ENCODE assay signal across 8 mouse cellular contexts in the genomic region with DNA sequence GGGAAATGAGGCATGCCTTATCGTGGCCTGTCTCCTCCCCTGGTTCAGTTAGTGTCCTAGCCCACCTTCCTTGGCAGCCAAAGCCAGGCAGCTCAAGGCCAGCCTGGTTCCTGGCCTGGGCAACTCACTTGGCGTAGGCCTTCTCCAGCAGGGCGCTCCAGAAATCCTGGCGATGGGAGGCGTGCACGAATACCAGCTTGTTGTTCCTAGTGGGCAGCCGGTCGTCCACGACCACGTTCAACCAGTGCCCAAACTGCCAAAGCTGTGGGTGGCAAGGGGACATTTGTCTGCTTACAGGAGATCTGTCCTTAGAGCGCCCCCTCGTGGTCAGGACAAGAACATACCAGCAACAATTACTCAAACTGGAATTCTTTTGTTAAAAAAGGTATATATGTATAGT. TPM values are rescaled to one million over a fixed set of nuclear protein-coding genes. Genes with fewer than 3 reads are reported as not detected.
DNase-seq lines count a peak whose midpoint lies in the region; ATAC-seq and TF ChIP-seq lines count a peak whose summit lies in the region.

No protein-coding gene starts in this region.

- no peak for TF ChIP-seq POLR2A in brain, embryonic 14.5 days (IDR thresholded peaks at IDR 0.05; ENCODE audit: borderline replicate concordance, extremely low read depth, insufficient read depth, insufficient read length, poor library complexity, severe bottlenecking)
- no peak for TF ChIP-seq POLR2A in thymus, adult 2 months (IDR thresholded peaks at IDR 0.05; ENCODE audit: control insufficient read depth, extremely low read depth, insufficient read depth, low read length, poor library complexity)

- H3K36me3 ChIP-seq in midbrain, embryonic 10.5 days: no peaks in the 10 kb centered on the region
- no peaks in the 10 kb centered on the region for H3K36me3 ChIP-seq in midbrain, embryonic 16.5 days (ENCODE audit: control insufficient read depth, insufficient read depth, low read length)
- no peaks in the 10 kb centered on the region for H3K36me3 ChIP-seq in forebrain, embryonic 12.5 days (replicated peaks)
- H3K36me3 ChIP-seq in hindbrain, embryonic 16.5 days (ENCODE audit: control insufficient read depth, insufficient read depth, low read length): no peaks in the 10 kb centered on the region
- H3K36me3 ChIP-seq in limb, embryonic 11.5 days (ENCODE audit: control insufficient read depth, insufficient read depth, low read length): no peaks in the 10 kb centered on the region
- H3K36me3 ChIP-seq in neural tube, embryonic 12.5 days: no peaks in the 10 kb centered on the region
- no peaks in the 10 kb centered on the region for H3K36me3 ChIP-seq in thymus, adult 2 months (ENCODE audit: control insufficient read depth, insufficient read depth, low read length)

- no peak overlapping the region for H3K9ac ChIP-seq in midbrain, embryonic 16.5 days (ENCODE audit: low read depth, low read length)
- H3K9ac ChIP-seq in forebrain, embryonic 12.5 days: no peak overlapping the region
- H3K9ac ChIP-seq in hindbrain, embryonic 16.5 days (ENCODE audit: low read depth, low read length): no peak overlapping the region
- no peak overlapping the region for H3K9ac ChIP-seq in limb, embryonic 11.5 days (ENCODE audit: low read length)
- H3K9ac ChIP-seq in neural tube, embryonic 12.5 days: no peak overlapping the region

- H3K27me3 ChIP-seq in midbrain, embryonic 10.5 days (ENCODE audit: low read depth, poor library complexity, severe bottlenecking): no peaks in the 10 kb centered on the region
- no peaks in the 10 kb centered on the region for H3K27me3 ChIP-seq in midbrain, embryonic 16.5 days (ENCODE audit: control insufficient read depth, insufficient read depth, low read depth, low read length)
- H3K27me3 ChIP-seq in forebrain, embryonic 12.5 days: no peaks in the 10 kb centered on the region
- H3K27me3 ChIP-seq in hindbrain, embryonic 16.5 days (replicated peaks; ENCODE audit: control insufficient read depth, insufficient read depth, low read length): no peaks in the 10 kb centered on the region
- no peaks in the 10 kb centered on the region for H3K27me3 ChIP-seq in limb, embryonic 11.5 days (ENCODE audit: control insufficient read depth, insufficient read depth, low read length)
- H3K27me3 ChIP-seq in neural tube, embryonic 12.5 days (replicated peaks): no peaks in the 10 kb centered on the region
- H3K27me3 ChIP-seq in thymus, adult 2 months (ENCODE audit: control insufficient read depth, insufficient read depth, low read length): no peaks in the 10 kb centered on the region

- 0 out of 2 replicates have a peak, but pooled peaks cover 4% of the 10 kb centered on the region for H3K4me1 ChIP-seq in midbrain, embryonic 10.5 days
- no peaks in the 10 kb centered on the region for H3K4me1 ChIP-seq in midbrain, embryonic 16.5 days (ENCODE audit: control insufficient read depth, insufficient read depth, low read length)
- H3K4me1 ChIP-seq in forebrain, embryonic 12.5 days: no peaks in the 10 kb centered on the region
- H3K4me1 ChIP-seq in hindbrain, embryonic 16.5 days (ENCODE audit: control insufficient read depth, insufficient read depth, low read depth, low read length): no peaks in the 10 kb centered on the region
- H3K4me1 ChIP-seq in limb, embryonic 11.5 days (ENCODE audit: control insufficient read depth, insufficient read depth, low read length): no peaks in the 10 kb centered on the region
- no peaks in the 10 kb centered on the region for H3K4me1 ChIP-seq in neural tube, embryonic 12.5 days
- H3K4me1 ChIP-seq in thymus, adult 2 months (replicated peaks; ENCODE audit: control insufficient read depth, insufficient read depth, low read length): peaks cover 20% of the 10 kb centered on the region

- H3K4me3 ChIP-seq in midbrain, embryonic 10.5 days: no peak overlapping the region
- no peak overlapping the region for H3K4me3 ChIP-seq in midbrain, embryonic 16.5 days (ENCODE audit: low read depth, low read length)
- H3K4me3 ChIP-seq in forebrain, embryonic 12.5 days (replicated peaks): no peak overlapping the region
- H3K4me3 ChIP-seq in hindbrain, embryonic 16.5 days (ENCODE audit: low read length): no peak overlapping the region
- no peak overlapping the region for H3K4me3 ChIP-seq in limb, embryonic 11.5 days (ENCODE audit: low read depth, low read length)
- H3K4me3 ChIP-seq in neural tube, embryonic 12.5 days: no peak overlapping the region
- no peak overlapping the region for H3K4me3 ChIP-seq in thymus, adult 2 months (ENCODE audit: control insufficient read depth, insufficient read depth, low read length)

- H3K9me3 ChIP-seq in midbrain, embryonic 10.5 days (replicated peaks): no peaks in the 10 kb centered on the region; the same call in 1 of the 2 replicates
- no peaks in the 10 kb centered on the region for H3K9me3 ChIP-seq in midbrain, embryonic 16.5 days (replicated peaks; ENCODE audit: control insufficient read depth, low read length, poor library complexity, severe bottlenecking)
- H3K9me3 ChIP-seq in forebrain, embryonic 12.5 days: no peaks in the 10 kb centered on the region
- H3K9me3 ChIP-seq in hindbrain, embryonic 16.5 days (ENCODE audit: control insufficient read depth, low read length): no peaks in the 10 kb centered on the region
- no peaks in the 10 kb centered on the region; the same call in 1 of the 2 replicates for H3K9me3 ChIP-seq in limb, embryonic 11.5 days (ENCODE audit: control insufficient read depth, low read length)
- no peaks in the 10 kb centered on the region for H3K9me3 ChIP-seq in neural tube, embryonic 12.5 days

- 19% methylated on average over 12 of the region's 12 CpGs for WGBS in midbrain, embryonic 10.5 days
- WGBS in midbrain, embryonic 16.5 days: 22% methylated on average over 12 of the region's 12 CpGs
- 22% methylated on average over 12 of the region's 12 CpGs for WGBS in forebrain, embryonic 12.5 days
- 17% methylated on average over 12 of the region's 12 CpGs for WGBS in hindbrain, embryonic 16.5 days
- 25% methylated on average over 12 of the region's 12 CpGs for WGBS in limb, embryonic 11.5 days
- 23% methylated on average over 12 of the region's 12 CpGs for WGBS in neural tube, embryonic 12.5 days
- WGBS in thymus, adult 2 months: 28% methylated on average over 12 of the region's 12 CpGs

- no peak overlapping the region for H3K27ac ChIP-seq in midbrain, embryonic 10.5 days (replicated peaks)
- no peak overlapping the region for H3K27ac ChIP-seq in midbrain, embryonic 16.5 days (ENCODE audit: low read length)
- no peak overlapping the region for H3K27ac ChIP-seq in forebrain, embryonic 12.5 days
- H3K27ac ChIP-seq in hindbrain, embryonic 16.5 days (ENCODE audit: low read depth, low read length): no peak overlapping the region
- no peak overlapping the region for H3K27ac ChIP-seq in limb, embryonic 11.5 days (replicated peaks; ENCODE audit: low read depth, low read length)
- no peak overlapping the region for H3K27ac ChIP-seq in neural tube, embryonic 12.5 days
- H3K27ac ChIP-seq in thymus, adult 2 months (ENCODE audit: control insufficient read depth, insufficient read depth, low read length): no peak overlapping the region

- peak; percentile 77 for DNase-seq in midbrain, embryonic 10.5 days (ENCODE audit: low spot score)
- peak; percentile 84 for DNase-seq in brain, embryonic 14.5 days (ENCODE audit: low read depth)
- DNase-seq in limb, embryonic 11.5 days (ENCODE audit: low spot score): peak; percentile 86
- peak; percentile 79 for DNase-seq in thymus, adult 2 months

- no peak for ATAC-seq in midbrain, embryonic 16.5 days
- ATAC-seq in forebrain, embryonic 12.5 days (ENCODE audit: low FRiP score): no peak
- ATAC-seq in hindbrain, embryonic 16.5 days: peak; percentile 27; the same call in 1 of the 2 replicates
- ATAC-seq in limb, embryonic 11.5 days (ENCODE audit: insufficient number of reproducible peaks, low FRiP score, low TSS enrichment, low read depth): no peak
- 0 out of 2 replicates have a peak, but pooled peaks have one; percentile 53 for ATAC-seq in neural tube, embryonic 12.5 days (ENCODE audit: low FRiP score, low read depth)

- TF ChIP-seq CTCF in brain, embryonic 14.5 days (IDR thresholded peaks at IDR 0.05; ENCODE audit: borderline replicate concordance, extremely low read depth, insufficient read depth, insufficient read length): peak; percentile 79
- peak; percentile 70; the same call in 1 of the 2 replicates for TF ChIP-seq CTCF in thymus, adult 2 months (IDR thresholded peaks at IDR 0.05; ENCODE audit: borderline replicate concordance, control insufficient read depth, extremely low read depth, insufficient read depth, low read length, poor library complexity)

- no peak overlapping the region for H3K4me2 ChIP-seq in midbrain, embryonic 16.5 days (ENCODE audit: low read length)
- 0 out of 2 replicates have a peak overlapping the region, but pooled peaks have one; percentile 1 for H3K4me2 ChIP-seq in forebrain, embryonic 12.5 days
- H3K4me2 ChIP-seq in hindbrain, embryonic 16.5 days (ENCODE audit: low read length): no peak overlapping the region
- H3K4me2 ChIP-seq in limb, embryonic 11.5 days (ENCODE audit: low read depth, severe bottlenecking): no peak overlapping the region
- no peak overlapping the region for H3K4me2 ChIP-seq in neural tube, embryonic 12.5 days (replicated peaks)

RNA-seq across cellular contexts. Expression of a gene that starts 16.4 kb away (rescaled TPM):
- 0.76 and 1.5 TPM in 2 replicates for polyA plus RNA-seq in midbrain, embryonic 10.5 days (2016; fragmentation: Nextera tagmentation; extraction: Ambion mirVana)
- 0.46 and 0.89 TPM in 2 replicates for polyA plus RNA-seq in midbrain, embryonic 16.5 days (2015; fragmentation: Nextera tagmentation; extraction: Ambion mirVana)
- polyA plus RNA-seq in brain, embryonic 14.5 days (2012; rRNA removed): 0.13 and 0.62 TPM in 2 replicates
- polyA plus RNA-seq in forebrain, embryonic 12.5 days (2016; fragmentation: Nextera tagmentation; extraction: Ambion mirVana): 0.76 and 1.1 TPM in 2 replicates
- 0.75 and 0.79 TPM in 2 replicates for polyA plus RNA-seq in hindbrain, embryonic 16.5 days (2015; fragmentation: Nextera tagmentation; extraction: Ambion mirVana)
- polyA plus RNA-seq in limb, embryonic 11.5 days (2014; fragmentation: Nextera tagmentation; extraction: Ambion mirVana): 0.26 and 0.81 TPM in 2 replicates
- 1.1 and 1.4 TPM in 2 replicates for polyA plus RNA-seq in neural tube, embryonic 12.5 days (2016; fragmentation: Nextera tagmentation; extraction: Ambion mirVana)
- 0.09 and 0.11 TPM in 2 replicates for polyA plus RNA-seq in thymus, adult 2 months (2012; rRNA removed)

RNA-seq across cellular contexts. Expression of a gene that starts 40.8 kb away (rescaled TPM):
- 0.21 and 0.39 TPM in 2 replicates for polyA plus RNA-seq in midbrain, embryonic 10.5 days (2016; fragmentation: Nextera tagmentation; extraction: Ambion mirVana)
- polyA plus RNA-seq in midbrain, embryonic 16.5 days (2015; fragmentation: Nextera tagmentation; extraction: Ambion mirVana): not detected in 2 replicates
- 0.42 and 0.92 TPM in 2 replicates for polyA plus RNA-seq in brain, embryonic 14.5 days (2012; rRNA removed)
- polyA plus RNA-seq in forebrain, embryonic 12.5 days (2016; fragmentation: Nextera tagmentation; extraction: Ambion mirVana): 0.24 TPM in 1 of 2 replicates, not detected in the other
- polyA plus RNA-seq in hindbrain, embryonic 16.5 days (2015; fragmentation: Nextera tagmentation; extraction: Ambion mirVana): 1.2 TPM in 1 of 2 replicates, not detected in the other
- polyA plus RNA-seq in limb, embryonic 11.5 days (2014; fragmentation: Nextera tagmentation; extraction: Ambion mirVana): 4.8 and 7.0 TPM in 2 replicates
- polyA plus RNA-seq in neural tube, embryonic 12.5 days (2016; fragmentation: Nextera tagmentation; extraction: Ambion mirVana): 4.4 and 6.8 TPM in 2 replicates
- 0.61 and 1.3 TPM in 2 replicates for polyA plus RNA-seq in thymus, adult 2 months (2012; rRNA removed)

RNA-seq across cellular contexts. Expression of a gene that starts 43.3 kb away (rescaled TPM):
- polyA plus RNA-seq in midbrain, embryonic 10.5 days (2016; fragmentation: Nextera tagmentation; extraction: Ambion mirVana): 62.9 and 70.6 TPM in 2 replicates
- 37.8 and 40.7 TPM in 2 replicates for polyA plus RNA-seq in midbrain, embryonic 16.5 days (2015; fragmentation: Nextera tagmentation; extraction: Ambion mirVana)
- 43.6 and 60.9 TPM in 2 replicates for polyA plus RNA-seq in brain, embryonic 14.5 days (2012; rRNA removed)
- polyA plus RNA-seq in forebrain, embryonic 12.5 days (2016; fragmentation: Nextera tagmentation; extraction: Ambion mirVana): 50.2 and 52.0 TPM in 2 replicates
- 55.7 and 56.5 TPM in 2 replicates for polyA plus RNA-seq in hindbrain, embryonic 16.5 days (2015; fragmentation: Nextera tagmentation; extraction: Ambion mirVana)
- 38.9 and 41.4 TPM in 2 replicates for polyA plus RNA-seq in limb, embryonic 11.5 days (2014; fragmentation: Nextera tagmentation; extraction: Ambion mirVana)
- 44.7 and 47.9 TPM in 2 replicates for polyA plus RNA-seq in neural tube, embryonic 12.5 days (2016; fragmentation: Nextera tagmentation; extraction: Ambion mirVana)
- polyA plus RNA-seq in thymus, adult 2 months (2012; rRNA removed): 358 and 385 TPM in 2 replicates

RNA-seq across cellular contexts. Expression of a gene that starts 43.4 kb away (rescaled TPM):
- 148 and 155 TPM in 2 replicates for polyA plus RNA-seq in midbrain, embryonic 10.5 days (2016; fragmentation: Nextera tagmentation; extraction: Ambion mirVana)
- polyA plus RNA-seq in midbrain, embryonic 16.5 days (2015; fragmentation: Nextera tagmentation; extraction: Ambion mirVana): 115 and 118 TPM in 2 replicates
- polyA plus RNA-seq in brain, embryonic 14.5 days (2012; rRNA removed): 74.8 and 101 TPM in 2 replicates
- 98.8 and 112 TPM in 2 replicates for polyA plus RNA-seq in forebrain, embryonic 12.5 days (2016; fragmentation: Nextera tagmentation; extraction: Ambion mirVana)
- 128 and 134 TPM in 2 replicates for polyA plus RNA-seq in hindbrain, embryonic 16.5 days (2015; fragmentation: Nextera tagmentation; extraction: Ambion mirVana)
- 146 and 154 TPM in 2 replicates for polyA plus RNA-seq in limb, embryonic 11.5 days (2014; fragmentation: Nextera tagmentation; extraction: Ambion mirVana)
- 101 and 102 TPM in 2 replicates for polyA plus RNA-seq in neural tube, embryonic 12.5 days (2016; fragmentation: Nextera tagmentation; extraction: Ambion mirVana)
- 164 and 173 TPM in 2 replicates for polyA plus RNA-seq in thymus, adult 2 months (2012; rRNA removed)

RNA-seq across cellular contexts. Expression of a gene that starts 44.0 kb away (rescaled TPM):
- 60.5 and 82.0 TPM in 2 replicates for polyA plus RNA-seq in midbrain, embryonic 10.5 days (2016; fragmentation: Nextera tagmentation; extraction: Ambion mirVana)
- polyA plus RNA-seq in midbrain, embryonic 16.5 days (2015; fragmentation: Nextera tagmentation; extraction: Ambion mirVana): 150 and 155 TPM in 2 replicates
- 306 and 323 TPM in 2 replicates for polyA plus RNA-seq in brain, embryonic 14.5 days (2012; rRNA removed)
- polyA plus RNA-seq in forebrain, embryonic 12.5 days (2016; fragmentation: Nextera tagmentation; extraction: Ambion mirVana): 85.7 and 89.3 TPM in 2 replicates
- 147 and 148 TPM in 2 replicates for polyA plus RNA-seq in hindbrain, embryonic 16.5 days (2015; fragmentation: Nextera tagmentation; extraction: Ambion mirVana)
- 23.3 and 23.6 TPM in 2 replicates for polyA plus RNA-seq in limb, embryonic 11.5 days (2014; fragmentation: Nextera tagmentation; extraction: Ambion mirVana)
- 106 and 108 TPM in 2 replicates for polyA plus RNA-seq in neural tube, embryonic 12.5 days (2016; fragmentation: Nextera tagmentation; extraction: Ambion mirVana)
- polyA plus RNA-seq in thymus, adult 2 months (2012; rRNA removed): 119 TPM in 2 replicates

Comparison
In these comparisons a context has a peak if more than half of its experiments do, and no peak if none do; other contexts are left out.
1. ATAC-seq: peak in hindbrain, embryonic 16.5 days (single experiment) and neural tube, embryonic 12.5 days (single experiment); none in midbrain, embryonic 16.5 days (single experiment), forebrain, embryonic 12.5 days (single experiment) and limb, embryonic 11.5 days (single experiment).
2. Peak in every context shown above with its lines, with median percentiles within 50 percentile points of each other: DNase-seq.